26 mouse cellular contexts compared by ENCODE assay signal in genomic region chr17:28231026-28231736, GRCm38 (mm10). TPM values are rescaled to one million over a fixed set of nuclear protein-coding genes. Genes with fewer than 3 reads are reported as not detected.
DNase-seq lines count a peak whose midpoint lies in the region; ATAC-seq and TF ChIP-seq lines count a peak whose summit lies in the region.
"Had no signal": no experiment of that assay in that cellular context is flagged by ENCODE, and none has a peak within 500 bp of the region (broad histone marks: within the 10 kb centered on the region; RNA-seq: fewer than 3 reads in every experiment).

No protein-coding gene starts in this region.

- WGBS in heart, embryonic 12.5 days, result 84% methylated on average over 18 of the region's 18 CpGs
- WGBS in small intestine, adult 2 months, result 78% methylated on average over 18 of the region's 18 CpGs
- 86% methylated on average over 18 of the region's 18 CpGs for WGBS in hindbrain, embryonic 14.5 days

- intact Hi-C loops in heart, postnatal 14 days (cut with DNase I), result loop anchor here (5.0 kb wide), 1 partner anchor 41 kb away; no protein-coding TSS in a partner anchor

- no peak overlapping the region for H3K4me2 ChIP-seq in heart, embryonic 12.5 days
- H3K4me2 ChIP-seq in hindbrain, embryonic 14.5 days (replicated peaks), result no peak overlapping the region
- H3K4me2 ChIP-seq: forebrain, embryonic 13.5 days; limb, embryonic 13.5 days; neural tube, embryonic 13.5 days had no signal

- TF ChIP-seq POLR2A in small intestine, adult 2 months (IDR thresholded peaks at IDR 0.05; ENCODE audit: low read depth, low read length), result no peak

- H3K4me1 ChIP-seq in heart, embryonic 12.5 days (replicated peaks), result peaks cover 20% of the 10 kb centered on the region
- H3K4me1 ChIP-seq in small intestine, adult 2 months (ENCODE audit: control insufficient read depth, insufficient read depth, insufficient read length, low read length), result peaks cover 41% of the 10 kb centered on the region
- H3K4me1 ChIP-seq in hindbrain, embryonic 14.5 days (replicated peaks; ENCODE audit: control insufficient read depth, insufficient read depth, low read length), result 0 out of 2 replicates have a peak, but pooled peaks cover 3% of the 10 kb centered on the region

- peak; percentile 56 for DNase-seq in adrenal gland, adult 2 months
- no peak for DNase-seq in adrenal gland, postnatal 4 days (ENCODE audit: low spot score in 2 of 2)
- no peak for DNase-seq in heart, postnatal 14 days
- DNase-seq in R1 (ENCODE audit: low read depth, low spot score), result peak; percentile 85
- no peak for DNase-seq in hindbrain, embryonic 14.5 days (ENCODE audit: low spot score)
- DNase-seq in T-cell, adult 2 months (ENCODE audit: low spot score), result no peak
- DNase-seq: cerebellum, adult 2 months; embryo, embryonic 11 days; gastrocnemius, postnatal 10 days; heart, adult 11 months; heart, postnatal 4 days; kidney, postnatal 25 days; liver, postnatal 0 days; lung, postnatal 10 days; right cerebral cortex, postnatal 4 days had no signal

- no peak overlapping the region for H3K27ac ChIP-seq in heart, embryonic 12.5 days (ENCODE audit: poor library complexity, severe bottlenecking)
- peak overlapping the region; percentile 85 for H3K27ac ChIP-seq in small intestine, adult 2 months (ENCODE audit: insufficient read depth, low read depth, low read length)
- H3K27ac ChIP-seq in hindbrain, embryonic 14.5 days, result no peak overlapping the region
- H3K27ac ChIP-seq: forebrain, embryonic 13.5 days; hindbrain, embryonic 13.5 days; left cerebral cortex, adult 2 months; limb, embryonic 13.5 days; liver, embryonic 12.5 days; macrophage; midbrain, embryonic 13.5 days; neural tube, embryonic 13.5 days had no signal

- TF ChIP-seq CTCF in small intestine, adult 2 months (IDR thresholded peaks at IDR 0.05; ENCODE audit: extremely low read depth, insufficient read length, insufficient replicate concordance, low read depth, low read length), result no peak

- H3K9me3 ChIP-seq in heart, embryonic 12.5 days (replicated peaks), result no peaks in the 10 kb centered on the region
- H3K9me3 ChIP-seq in hindbrain, embryonic 14.5 days (ENCODE audit: control insufficient read depth, low read length), result no peaks in the 10 kb centered on the region
- H3K9me3 ChIP-seq: forebrain, embryonic 13.5 days; heart, embryonic 10.5 days; hindbrain, embryonic 13.5 days; limb, embryonic 13.5 days; liver, embryonic 12.5 days; midbrain, embryonic 13.5 days; neural tube, embryonic 13.5 days had no signal

- H3K27me3 ChIP-seq in heart, embryonic 12.5 days (replicated peaks), result peaks cover 5% of the 10 kb centered on the region; the same call in 1 of the 2 replicates
- no peaks in the 10 kb centered on the region for H3K27me3 ChIP-seq in small intestine, adult 2 months (ENCODE audit: control insufficient read depth, insufficient read depth, low read length)
- H3K27me3 ChIP-seq in hindbrain, embryonic 14.5 days (ENCODE audit: control insufficient read depth, insufficient read depth, low read length), result no peaks in the 10 kb centered on the region
- H3K27me3 ChIP-seq: forebrain, embryonic 13.5 days; limb, embryonic 13.5 days; liver, embryonic 12.5 days; midbrain, embryonic 13.5 days; neural tube, embryonic 13.5 days had no signal

- no peak overlapping the region for H3K4me3 ChIP-seq in heart, embryonic 12.5 days
- H3K4me3 ChIP-seq in small intestine, adult 2 months (ENCODE audit: low read depth, low read length), result no peak overlapping the region
- H3K4me3 ChIP-seq in hindbrain, embryonic 14.5 days (replicated peaks; ENCODE audit: low read length), result no peak overlapping the region
- H3K4me3 ChIP-seq: forebrain, embryonic 13.5 days; heart, embryonic 10.5 days; hindbrain, embryonic 13.5 days; left cerebral cortex, adult 2 months; limb, embryonic 13.5 days; liver, embryonic 12.5 days had no signal

- H3K9ac ChIP-seq in heart, embryonic 12.5 days, result peak overlapping the region; percentile 37; the same call in 1 of the 2 replicates
- no peak overlapping the region for H3K9ac ChIP-seq in hindbrain, embryonic 14.5 days
- H3K9ac ChIP-seq: forebrain, embryonic 13.5 days; hindbrain, embryonic 13.5 days; limb, embryonic 13.5 days; liver, postnatal 0 days; midbrain, embryonic 13.5 days; neural tube, embryonic 13.5 days had no signal

- no peaks in the 10 kb centered on the region for H3K36me3 ChIP-seq in heart, embryonic 12.5 days
- peaks cover 2% of the 10 kb centered on the region; the same call in 1 of the 2 replicates for H3K36me3 ChIP-seq in small intestine, adult 2 months (ENCODE audit: control insufficient read depth, insufficient read depth, low read length)
- H3K36me3 ChIP-seq in hindbrain, embryonic 14.5 days (replicated peaks; ENCODE audit: control insufficient read depth, insufficient read depth), result no peaks in the 10 kb centered on the region
- H3K36me3 ChIP-seq: heart, embryonic 10.5 days; hindbrain, embryonic 13.5 days; midbrain, embryonic 13.5 days; neural tube, embryonic 13.5 days had no signal

- no peak for ATAC-seq in heart, embryonic 12.5 days (ENCODE audit: insufficient number of reproducible peaks, low FRiP score)
- ATAC-seq in hindbrain, embryonic 14.5 days (ENCODE audit: low FRiP score), result no peak
- ATAC-seq: liver, embryonic 12.5 days; liver, postnatal 0 days; midbrain, embryonic 13.5 days had no signal

RNA-seq across cellular contexts. Expression of gene Ppard, which starts 1.3 kb away (rescaled TPM):
- total RNA-seq in adrenal gland, adult 2 months (2021), result 10 to 100 TPM; 39.3 to 60.3 TPM
- 58.0 and 65.5 TPM in 2 replicates for polyA plus RNA-seq in adrenal gland, adult 2 months (2012; rRNA removed)
- 10 to 100 TPM; 27.1 to 33.6 TPM for total RNA-seq in adrenal gland, postnatal 4 days (2021)
- polyA plus RNA-seq in heart, embryonic 12.5 days (2016; fragmentation: Nextera tagmentation; extraction: Ambion mirVana), result 1.1 and 1.4 TPM in 2 replicates
- total RNA-seq in heart, postnatal 14 days (2021), result 10 to 100 TPM; 37.7 to 39.4 TPM
- 118 and 203 TPM in 2 replicates for polyA plus RNA-seq in small intestine, adult 2 months (2012; rRNA removed)
- polyA plus RNA-seq in hindbrain, embryonic 14.5 days (2014; fragmentation: Nextera tagmentation; extraction: Ambion mirVana), result 1.6 and 1.8 TPM in 2 replicates

RNA-seq across cellular contexts. Expression of gene Def6, which starts 23.6 kb away (rescaled TPM):
- 1 to 10 TPM; 1.5 to 1.8 TPM for total RNA-seq in adrenal gland, adult 2 months (2021)
- 2.8 and 3.3 TPM in 2 replicates for polyA plus RNA-seq in adrenal gland, adult 2 months (2012; rRNA removed)
- 1 to 10 TPM; 4.3 to 6.7 TPM for total RNA-seq in adrenal gland, postnatal 4 days (2021)
- polyA plus RNA-seq in heart, embryonic 12.5 days (2016; fragmentation: Nextera tagmentation; extraction: Ambion mirVana), result 3.3 and 4.9 TPM in 2 replicates
- 1 to 10 TPM; 4.7 to 7.1 TPM for total RNA-seq in heart, postnatal 14 days (2021)
- 4.0 and 7.0 TPM in 2 replicates for polyA plus RNA-seq in small intestine, adult 2 months (2012; rRNA removed)
- 4.3 and 6.5 TPM in 2 replicates for polyA plus RNA-seq in hindbrain, embryonic 14.5 days (2014; fragmentation: Nextera tagmentation; extraction: Ambion mirVana)

RNA-seq across cellular contexts. Expression of gene Zfp523, which starts 54.3 kb away (rescaled TPM):
- total RNA-seq in adrenal gland, adult 2 months (2021), result 10 to 100 TPM; 31.3 to 39.2 TPM
- 118 and 122 TPM in 2 replicates for polyA plus RNA-seq in adrenal gland, adult 2 months (2012; rRNA removed)
- 10 to 100 TPM; 54.7 to 56.9 TPM for total RNA-seq in adrenal gland, postnatal 4 days (2021)
- 26.8 and 27.1 TPM in 2 replicates for polyA plus RNA-seq in heart, embryonic 12.5 days (2016; fragmentation: Nextera tagmentation; extraction: Ambion mirVana)
- total RNA-seq in heart, postnatal 14 days (2021), result 10 to 100 TPM; 16.6 to 17.0 TPM
- 27.4 and 39.8 TPM in 2 replicates for polyA plus RNA-seq in small intestine, adult 2 months (2012; rRNA removed)
- polyA plus RNA-seq in hindbrain, embryonic 14.5 days (2014; fragmentation: Nextera tagmentation; extraction: Ambion mirVana), result 40.9 and 41.3 TPM in 2 replicates

Comparison
In these comparisons a context has a peak if more than half of its experiments do, and no peak if none do; other contexts are left out.
1. DNase-seq: peak in adrenal gland, adult 2 months (single experiment) and R1 (single experiment); none in adrenal gland, postnatal 4 days (0 of 2), heart, postnatal 14 days (0 of 2), hindbrain, embryonic 14.5 days (single experiment) and T-cell, adult 2 months (single experiment).
2. RNA of gene Ppard, which starts 1.3 kb away (polyA plus RNA-seq): 118 to 203 TPM in small intestine, adult 2 months and 58.0 to 65.5 TPM in adrenal gland, adult 2 months; 1.6 to 1.8 TPM in hindbrain, embryonic 14.5 days and 1.1 to 1.4 TPM in heart, embryonic 12.5 days; every median in the first group is over 10 times any median in the second.